Mouse (Mus musculus) bone marrow macrophage, adult 2 months (primary cell): ENCODE measurements around the gene Exd1.

Source experiments
- CTCF ChIP-seq: IDR thresholded peaks from 2 replicates; pipeline ENCODE4 v1.5.1; 2012; ENCODE audit warnings: low read depth, mild to moderate bottlenecking, low read length, moderate library complexity
- POLR2A ChIP-seq: IDR thresholded peaks from 2 replicates; pipeline ENCODE4 v1.6.1; 2012; ENCODE audit warnings: mild to moderate bottlenecking, low read depth, low read length, borderline replicate concordance

DNA sequence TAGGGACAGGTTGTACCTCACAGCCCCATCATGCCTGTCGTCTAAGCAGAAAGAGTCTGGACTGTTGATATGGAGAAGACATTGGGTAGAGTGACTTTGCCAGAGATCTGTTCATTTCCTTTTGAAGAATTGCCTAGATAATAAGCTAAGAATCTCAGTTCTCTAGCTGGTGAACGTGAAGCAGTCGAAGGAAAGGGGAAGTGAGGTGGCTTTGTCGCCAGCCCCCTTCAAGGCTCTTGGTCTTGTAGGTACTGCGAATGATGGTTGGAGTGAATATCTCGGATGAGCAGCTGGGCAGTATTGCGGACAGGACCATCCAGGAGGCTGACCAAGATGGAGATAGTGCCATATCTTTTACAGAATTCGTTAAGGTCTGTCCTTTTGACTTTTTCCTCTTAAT lies 36.9 kb upstream of the Exd1 start:
- TF ChIP-seq CTCF (no peak), POLR2A (no peak)
